Mouse (Mus musculus) embryonic facial prominence, embryonic 11.5 days (tissue): ENCODE measurements at regions not wholly inside any gene's neighbourhood (a gene's known extent, or its start where the extent isn't known, plus 50 kb on each side); places are given as distances from the start of the nearest gene placed in this dataset.

ENCODE experiments used
- ATAC-seq: fragments of 200-750 bp; cut with Nextera tagmentation; replicated peaks from 2 replicates; pipeline ENCODE4 v1.8.0; 2017; ENCODE audit warnings: low read depth; ENCODE audit not compliant: insufficient number of reproducible peaks, low FRiP score, low TSS enrichment
- DNase-seq: peaks from one replicate; pipeline ENCODE4 v3.0.0-alpha.2; 2015; ENCODE audit warnings: low spot score
- H3K27ac ChIP-seq: fragments of 300-500 bp; sonication (generic); replicated peaks from 2 replicates; pipeline ENCODE4 v1.5.1; 2014; ENCODE audit warnings: mild to moderate bottlenecking, low read depth, low read length, control low read depth
- H3K27me3 ChIP-seq: fragments of 300-500 bp; sonication (generic); 2 replicates; pipeline ENCODE4 v1.6.1; 2014; ENCODE audit warnings: mild to moderate bottlenecking, low read length, moderate library complexity, mixed read lengths; ENCODE audit not compliant: control insufficient read depth, insufficient read depth
- H3K36me3 ChIP-seq: fragments of 300-500 bp; sonication (generic); replicated peaks from 2 replicates; pipeline ENCODE4 v1.6.1; 2014; ENCODE audit warnings: low read depth, mild to moderate bottlenecking, low read length, moderate library complexity, mixed read lengths; ENCODE audit not compliant: control insufficient read depth, insufficient read depth
- H3K4me1 ChIP-seq: fragments of 300-500 bp; sonication (generic); 2 replicates; pipeline ENCODE4 v1.6.1; 2014; ENCODE audit warnings: low read length, mixed read lengths; ENCODE audit not compliant: control insufficient read depth, insufficient read depth
- H3K4me2 ChIP-seq: fragments of 300-500 bp; sonication (generic); 2 replicates; pipeline ENCODE4 v1.6.1; 2014; ENCODE audit warnings: low read depth, mild to moderate bottlenecking, control low read depth, low read length, moderate library complexity
- H3K4me3 ChIP-seq: fragments of 300-500 bp; sonication (generic); 2 replicates; pipeline ENCODE4 v1.5.1; 2014; ENCODE audit warnings: low read depth, low read length, control low read depth
- H3K9ac ChIP-seq: fragments of 300-500 bp; sonication (generic); replicated peaks from 2 replicates; pipeline ENCODE4 v1.6.1; 2014; ENCODE audit warnings: mild to moderate bottlenecking, control low read depth, low read length
- H3K9me3 ChIP-seq: fragments of 300-500 bp; sonication (generic); replicated peaks from 2 replicates; pipeline ENCODE4 v1.6.1; 2016; ENCODE audit warnings: mild to moderate bottlenecking, low read length, inconsistent platforms, mixed read lengths; ENCODE audit not compliant: control insufficient read depth
- WGBS: fragments of 180-500 bp; shearing (Covaris S2); extraction: QIAGEN DNeasy Blood & Tissue Kit; methylation state at CpG from one replicate; pipeline ENCODE4 v1.1.7; 2014; 5-methylcytosine and 5-hydroxymethylcytosine counted together

DNA sequence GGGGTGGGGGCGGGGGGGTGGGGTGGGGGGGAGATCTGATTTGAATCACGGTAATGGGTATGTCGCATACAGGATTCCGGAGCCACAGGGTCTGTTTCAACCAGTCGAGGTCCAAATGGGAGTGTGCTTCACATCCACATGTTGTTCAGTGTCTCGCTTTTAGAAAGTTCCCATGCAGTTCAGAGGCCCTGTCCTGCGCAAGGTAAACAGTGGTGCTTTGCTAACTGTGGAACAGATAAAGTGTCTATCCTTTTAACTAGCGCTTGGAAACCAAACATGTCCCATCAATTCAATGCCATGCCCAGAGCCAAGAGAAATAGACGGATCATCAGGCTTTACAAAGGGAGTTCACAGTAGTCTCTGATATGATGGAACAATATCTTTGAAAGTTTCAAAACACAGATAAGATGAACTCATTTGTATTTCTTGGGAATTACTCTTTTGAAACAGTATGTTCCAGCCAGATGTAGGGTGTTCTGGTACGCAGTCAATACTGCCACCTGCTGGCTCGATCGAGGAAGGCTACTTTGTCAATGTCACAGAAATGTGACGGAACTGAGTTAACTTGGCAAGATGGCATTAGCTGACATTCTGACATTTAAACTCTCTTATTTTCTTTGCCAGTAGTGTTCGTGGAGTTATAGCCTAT is 72.9 kb upstream of the Gmds start:
- Histone ChIP-seq H3K27me3 (no peaks in the 10 kb centered on the region), H3K9me3 (no peaks in the 10 kb centered on the region), H3K27ac (no peak overlapping the region), H3K4me3 (no peak overlapping the region), H3K36me3 (no peaks in the 10 kb centered on the region), H3K9ac (no peak overlapping the region), H3K4me2 (no peak overlapping the region), H3K4me1 (no peaks in the 10 kb centered on the region)
- WGBS, result 44% methylated on average over 14 of the region's 14 CpGs
- DNase-seq (peak; percentile 80), ATAC-seq (no peak)

DNA sequence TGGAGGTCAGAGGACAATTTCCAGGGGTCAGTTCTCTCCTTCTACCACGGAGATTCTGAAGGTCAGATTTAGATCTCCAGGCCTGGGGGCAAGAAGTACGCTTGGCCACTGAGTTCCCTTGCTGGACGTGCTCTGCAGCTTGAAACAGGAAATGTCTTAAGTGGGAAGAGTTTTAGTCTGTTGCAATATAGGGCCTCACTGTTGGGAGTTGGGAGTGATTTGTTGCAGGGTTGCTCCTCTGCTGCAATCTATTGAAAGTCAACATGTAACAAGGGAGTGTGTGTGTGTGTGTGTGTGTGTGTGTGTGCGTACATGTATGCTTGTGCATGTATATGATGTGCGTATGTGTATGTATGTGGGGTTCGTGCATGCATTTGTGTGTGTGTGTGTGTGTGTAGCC is 71.5 kb upstream of the Gmds start:
- Histone ChIP-seq H3K9me3 (no peaks in the 10 kb centered on the region), H3K36me3 (no peaks in the 10 kb centered on the region), H3K9ac (no peak overlapping the region), H3K4me3 (no peak overlapping the region), H3K27ac (no peak overlapping the region), H3K27me3 (no peaks in the 10 kb centered on the region), H3K4me1 (no peaks in the 10 kb centered on the region), H3K4me2 (no peak overlapping the region)
- ATAC-seq (no peak), DNase-seq (no peak)
- WGBS, result 58% methylated on average over 6 of the region's 6 CpGs

DNA sequence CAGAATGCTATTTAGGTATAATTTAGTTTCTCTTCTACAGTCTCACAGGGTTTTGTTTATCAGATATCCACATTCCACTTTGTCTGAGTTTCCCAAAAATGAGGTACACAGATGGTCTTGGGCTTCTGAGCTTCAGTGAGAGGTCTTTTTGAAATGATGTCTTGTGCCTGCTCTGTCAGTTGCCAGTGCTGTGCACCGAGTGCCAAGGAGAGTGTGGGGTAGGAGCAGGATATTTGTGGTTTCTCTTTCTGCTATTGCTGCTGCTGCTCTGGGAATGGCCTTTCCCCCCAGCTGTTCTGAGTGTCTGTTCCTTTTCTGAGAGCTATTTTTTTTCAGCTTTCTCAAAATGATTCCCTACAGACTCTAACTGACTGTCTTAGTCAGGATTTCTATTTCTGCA is 60.1 kb upstream of the Gmds start:
- H3K27ac ChIP-seq, result no peak overlapping the region
- ATAC-seq (no peak), DNase-seq (no peak)
- no peaks in the 10 kb centered on the region for H3K9me3 ChIP-seq
- H3K4me1 ChIP-seq, result no peaks in the 10 kb centered on the region
- no peaks in the 10 kb centered on the region for H3K36me3 ChIP-seq
- no peak overlapping the region for H3K4me3 ChIP-seq
- no peak overlapping the region for H3K4me2 ChIP-seq
- no peak overlapping the region for H3K9ac ChIP-seq
- H3K27me3 ChIP-seq, result no peaks in the 10 kb centered on the region
- WGBS, result 54% methylated on average over 1 of the region's 1 CpGs
